Mouse (Mus musculus) spleen, adult 12 weeks (tissue): Measurements from ENCODE around the gene Ccdc28a.

Experiments used
- DNase-seq: peaks from one replicate; pipeline ENCODE4 v3.0.0; 2022; ENCODE audit warnings: low spot score

Gene Ccdc28a

GRCm38 (mm10) chr10:18194156-18194555, 40.6 kb downstream of the Ccdc28a start:
- no peak for DNase-seq

- no peak for DNase-seq
Measured at GRCm38 (mm10) chr10:18193221-18193620, 41.6 kb downstream of the Ccdc28a start.

- no peak for DNase-seq
Measured at GRCm38 (mm10) chr10:18191706-18192105, 43.1 kb downstream of the Ccdc28a start.

- DNase-seq, result no peak
Measured at GRCm38 (mm10) chr10:18189498-18189897, 45.3 kb downstream of the Ccdc28a start.

GRCm38 (mm10) chr10:18188564-18188963, 46.2 kb downstream of the Ccdc28a start:
- no peak for DNase-seq

GRCm38 (mm10) chr10:18182246-18182645, 52.6 kb downstream of the Ccdc28a start:
- no peak for DNase-seq

- no peak for DNase-seq
Measured at GRCm38 (mm10) chr10:18177304-18177703, 57.5 kb downstream of the Ccdc28a start.

GRCm38 (mm10) chr10:18176722-18177121, 58.1 kb downstream of the Ccdc28a start:
- DNase-seq, result no peak

- DNase-seq, result no peak
Measured at GRCm38 (mm10) chr10:18175087-18175486, 59.7 kb downstream of the Ccdc28a start.
